Mouse (Mus musculus): ENCODE measurements around the gene Phf21a. TPM values are rescaled to one million over a fixed set of nuclear protein-coding genes. Genes with fewer than 3 reads are reported as not detected.
"Not testable (repeated sequence)": the region's sequence is repeated elsewhere in the genome, so short reads cannot be mapped to it uniquely, and the experiment has no call there.

The Phf21a gene
- total and polyA plus RNA-seq, 2 experiments from 2014 or later = 34.4 to 146 TPM

- WGBS = 77% methylated on average over 13 of the region's 13 CpGs
- TF ChIP-seq CTCF (IDR thresholded peaks at IDR 0.05; ENCODE audit: low read depth) = no peak
Observed at GRCm38 (mm10) chr2:92076086-92076692, 16.7 kb upstream of the Phf21a start.

GRCm38 (mm10) chr2:92082196-92082595 is 10.7 kb upstream of the Phf21a start:
- ATAC-seq (no peak), DNase-seq (no peak)
- Histone ChIP-seq H3K9me3 (ENCODE audit: low read length) (no peaks in the 10 kb centered on the region), H3K36me3 (ENCODE audit: insufficient read depth) (no peaks in the 10 kb centered on the region), H3K4me2 (ENCODE audit: low read depth) (no peak overlapping the region), H3K4me3 (ENCODE audit: low read depth, low read length) (no peak overlapping the region), H3K4me1 (ENCODE audit: insufficient read depth) (no peaks in the 10 kb centered on the region), H3K27ac (ENCODE audit: low read depth, low read length) (no peak overlapping the region), H3K27me3 (ENCODE audit: insufficient read depth, low read length) (no peaks in the 10 kb centered on the region), H3K9ac (no peak overlapping the region)
- 84% methylated on average over 4 of the region's 4 CpGs for whole genome bisulfite sequencing
- no peak for TF ChIP-seq CTCF (IDR thresholded peaks at IDR 0.05; ENCODE audit: low read depth)

More at GRCm38 (mm10) chr2:92076086-92076692, 16.7 kb upstream of the Phf21a start:
- Histone ChIP-seq H3K4me2 (ENCODE audit: low read depth) (no peak overlapping the region), H3K9ac (no peak overlapping the region), H3K27ac (ENCODE audit: low read depth, low read length) (no peak overlapping the region), H3K36me3 (ENCODE audit: insufficient read depth) (no peaks in the 10 kb centered on the region), H3K4me3 (ENCODE audit: low read depth, low read length) (no peak overlapping the region), H3K27me3 (ENCODE audit: insufficient read depth, low read length) (no peaks in the 10 kb centered on the region), H3K4me1 (ENCODE audit: insufficient read depth) (no peaks in the 10 kb centered on the region), H3K9me3 (ENCODE audit: low read length) (no peaks in the 10 kb centered on the region)
- ATAC-seq = no peak
- no peak for DNase-seq

DNA sequence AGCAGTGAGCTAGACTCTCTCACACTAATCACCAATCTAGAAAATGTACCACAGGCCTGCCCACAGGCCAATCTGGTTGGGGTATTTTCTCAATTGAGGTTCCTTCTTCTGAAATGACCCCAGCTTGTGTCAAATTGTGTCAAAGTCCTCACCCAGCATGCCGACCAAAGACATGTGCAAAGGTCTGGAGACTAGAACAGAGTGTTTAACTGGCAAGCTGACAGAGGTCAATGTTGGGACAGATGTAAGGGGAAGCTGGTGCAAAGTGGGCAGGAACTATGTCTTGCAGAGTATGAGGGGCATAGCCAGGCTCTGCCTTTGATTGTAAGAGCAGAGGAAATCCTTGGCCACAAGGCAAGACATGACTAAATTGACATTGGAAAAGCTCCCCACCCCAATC is 7.2 kb upstream of the Phf21a start:
- H3K4me1 ChIP-seq (ENCODE audit: insufficient read depth) = no peaks in the 10 kb centered on the region
- no peak overlapping the region for H3K4me3 ChIP-seq (ENCODE audit: low read depth, low read length)
- TF ChIP-seq CTCF (IDR thresholded peaks at IDR 0.05; ENCODE audit: low read depth) = no peak
- H3K4me2 ChIP-seq (ENCODE audit: low read depth) = no peak overlapping the region
- no peaks in the 10 kb centered on the region for H3K36me3 ChIP-seq (ENCODE audit: insufficient read depth)
- ATAC-seq (no peak), DNase-seq (no peak)
- no peak overlapping the region for H3K27ac ChIP-seq (ENCODE audit: low read depth, low read length)
- no peak overlapping the region for H3K9ac ChIP-seq
- WGBS = 84% methylated on average over 1 of the region's 1 CpGs
- no peaks in the 10 kb centered on the region for H3K9me3 ChIP-seq (ENCODE audit: low read length)
- H3K27me3 ChIP-seq (ENCODE audit: insufficient read depth, low read length) = no peaks in the 10 kb centered on the region

GRCm38 (mm10) chr2:92087065-92087464 is 5.9 kb upstream of the Phf21a start:
- 88% methylated on average over 4 of the region's 4 CpGs for WGBS
- DNase-seq (no peak), ATAC-seq (no peak)
- H3K9me3 ChIP-seq (ENCODE audit: low read length) = no peaks in the 10 kb centered on the region
- H3K4me3 ChIP-seq (ENCODE audit: low read depth, low read length) = no peak overlapping the region
- no peak overlapping the region for H3K9ac ChIP-seq
- H3K4me1 ChIP-seq (ENCODE audit: insufficient read depth) = no peaks in the 10 kb centered on the region
- no peak overlapping the region for H3K27ac ChIP-seq (ENCODE audit: low read depth, low read length)
- TF ChIP-seq CTCF (IDR thresholded peaks at IDR 0.05; ENCODE audit: low read depth) = no peak
- H3K36me3 ChIP-seq (ENCODE audit: insufficient read depth) = no peaks in the 10 kb centered on the region
- no peak overlapping the region for H3K4me2 ChIP-seq (ENCODE audit: low read depth)
- H3K27me3 ChIP-seq (ENCODE audit: insufficient read depth, low read length) = no peaks in the 10 kb centered on the region

DNA sequence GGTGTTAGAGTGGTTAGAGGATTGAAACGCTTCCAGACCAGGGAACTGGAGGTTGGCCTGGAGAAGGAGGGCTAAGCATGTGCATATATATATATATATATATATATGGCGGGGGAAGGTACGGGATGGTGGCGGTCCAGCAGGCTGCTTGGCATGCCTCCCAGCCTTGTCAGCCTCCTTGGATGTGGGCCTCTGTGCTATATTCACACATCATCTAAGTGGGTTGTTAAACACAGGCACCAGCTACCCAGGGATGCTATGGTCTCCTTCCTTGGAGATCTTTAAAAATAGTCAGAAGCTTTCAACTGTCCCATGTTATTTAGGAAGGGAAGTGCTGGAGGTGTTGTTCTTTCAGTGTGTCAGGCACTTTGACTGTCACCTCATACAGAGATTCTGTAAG is 3.1 kb upstream of the Phf21a start:
- Histone ChIP-seq H3K9me3 (ENCODE audit: low read length) (no peaks in the 10 kb centered on the region), H3K4me2 (ENCODE audit: low read depth) (no peak overlapping the region), H3K9ac (no peak overlapping the region), H3K27me3 (ENCODE audit: insufficient read depth, low read length) (no peaks in the 10 kb centered on the region), H3K4me3 (ENCODE audit: low read depth, low read length) (no peak overlapping the region), H3K4me1 (ENCODE audit: insufficient read depth) (no peaks in the 10 kb centered on the region), H3K36me3 (ENCODE audit: insufficient read depth) (no peaks in the 10 kb centered on the region), H3K27ac (ENCODE audit: low read depth, low read length) (no peak overlapping the region)
- 76% methylated on average over 4 of the region's 4 CpGs for WGBS
- no peak for DNase-seq
- TF ChIP-seq CTCF (IDR thresholded peaks at IDR 0.05; ENCODE audit: low read depth) = no peak
- ATAC-seq = no peak

DNA sequence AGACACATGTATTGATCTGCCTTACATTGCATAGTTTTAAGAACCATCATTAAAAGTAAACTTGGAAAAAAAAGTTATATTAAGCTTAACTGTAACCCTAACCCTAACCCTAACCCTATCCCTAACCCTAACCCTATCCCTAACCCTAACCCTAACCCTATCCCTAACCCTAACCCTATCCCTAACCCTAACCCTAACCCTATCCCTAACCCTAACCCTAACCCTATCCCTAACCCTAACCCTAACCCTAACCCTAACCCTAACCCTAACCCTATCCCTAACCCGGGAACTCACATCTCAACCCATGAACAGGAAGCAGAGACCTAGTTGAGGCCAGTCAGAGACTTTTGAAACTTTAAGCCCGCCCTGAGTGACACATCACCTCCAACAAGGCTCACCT is 586 bp downstream of the Phf21a start:
- WGBS = 89% methylated on average over 2 of the region's 2 CpGs
- H3K9ac ChIP-seq; H3K27ac ChIP-seq (ENCODE audit: low read depth, low read length); H3K36me3 ChIP-seq (ENCODE audit: insufficient read depth); H3K9me3 ChIP-seq (ENCODE audit: low read length); H3K27me3 ChIP-seq (ENCODE audit: insufficient read depth, low read length); H3K4me1 ChIP-seq (ENCODE audit: insufficient read depth); DNase-seq; H3K4me3 ChIP-seq (ENCODE audit: low read depth, low read length); ATAC-seq; H3K4me2 ChIP-seq (ENCODE audit: low read depth): not testable (repeated sequence)

- DNase-seq (no peak), ATAC-seq (no peak)
- no peaks in the 10 kb centered on the region for H3K9me3 ChIP-seq (ENCODE audit: low read length)
- no peaks in the 10 kb centered on the region for H3K36me3 ChIP-seq (ENCODE audit: insufficient read depth)
- H3K4me3 ChIP-seq (ENCODE audit: low read depth, low read length) = no peak overlapping the region
- no peak for TF ChIP-seq CTCF (IDR thresholded peaks at IDR 0.05; ENCODE audit: low read depth)
- no peaks in the 10 kb centered on the region for H3K27me3 ChIP-seq (ENCODE audit: insufficient read depth, low read length)
- H3K4me1 ChIP-seq (ENCODE audit: insufficient read depth) = no peaks in the 10 kb centered on the region
- no peak overlapping the region for H3K4me2 ChIP-seq (ENCODE audit: low read depth)
- H3K9ac ChIP-seq = no peak overlapping the region
- whole genome bisulfite sequencing = 48% methylated on average over 8 of the region's 8 CpGs
- no peak overlapping the region for H3K27ac ChIP-seq (ENCODE audit: low read depth, low read length)
Observed at GRCm38 (mm10) chr2:92094078-92094477, 1.2 kb downstream of the Phf21a start.
